Mouse (Mus musculus) midbrain, embryonic 14.5 days (tissue): Measurements from ENCODE around the gene Gm28041. TPM values are rescaled to one million over a fixed set of nuclear protein-coding genes. Genes with fewer than 3 reads are reported as not detected.

ENCODE experiments used
- polyA plus RNA-seq: library from polyadenylated mRNA; unstranded; fragments of >200 nt; fragmentation: Nextera tagmentation; extraction: Ambion mirVana; gene quantifications from 2 replicates; pipeline ENCODE4 v1.2.1, GENCODE M21; 2014

The Gm28041 gene
- polyA plus RNA-seq, 1 experiment from 2014 or later, result not detected

Other genes with a start within 250 kb of the Gm28041 start
- gene Rsl1, start 202.6 kb downstream of the Gm28041 start, polyA plus RNA-seq, result 5.4 and 6.2 TPM in 2 replicates
- gene Zfp455, start 181.2 kb downstream of the Gm28041 start, polyA plus RNA-seq, result 1.5 and 3.1 TPM in 2 replicates
- gene Zfp458, start 97.3 kb downstream of the Gm28041 start, polyA plus RNA-seq, result 7.0 and 8.3 TPM in 2 replicates
- gene Zfp457, start 69.2 kb downstream of the Gm28041 start, polyA plus RNA-seq, result 0.76 and 0.92 TPM in 2 replicates
- 2.1 TPM in 2 replicates for gene Zfp595, start 43.2 kb downstream of the Gm28041 start, polyA plus RNA-seq
- gene Gm28044, start 15.2 kb downstream of the Gm28041 start, polyA plus RNA-seq, result not detected in 2 replicates
- 0.65 and 0.82 TPM in 2 replicates for gene Zfp953, start 15.1 kb downstream of the Gm28041 start, polyA plus RNA-seq
- 0.78 and 0.93 TPM in 2 replicates for gene Zfp456, start 77 bp upstream of the Gm28041 start, polyA plus RNA-seq
- gene Zfp429, start 24.1 kb upstream of the Gm28041 start, polyA plus RNA-seq, result 2.7 and 3.6 TPM in 2 replicates
- 0.72 TPM in 2 replicates for gene Zfp459, start 45.7 kb upstream of the Gm28041 start, polyA plus RNA-seq
- gene Zfp874a, start 75.9 kb upstream of the Gm28041 start, polyA plus RNA-seq, result 6.0 and 7.6 TPM in 2 replicates
- gene Zfp874b, start 108.5 kb upstream of the Gm28041 start, polyA plus RNA-seq, result 2.3 and 2.7 TPM in 2 replicates
- gene Zfp58, start 124.8 kb upstream of the Gm28041 start, polyA plus RNA-seq, result 10.1 and 15.5 TPM in 2 replicates
- gene Gm26965, start 150.4 kb upstream of the Gm28041 start, polyA plus RNA-seq, result 0.42 TPM in 1 of 2 replicates, not detected in the other
- gene Zfp87, start 150.4 kb upstream of the Gm28041 start, polyA plus RNA-seq, result 39.9 and 45.3 TPM in 2 replicates
- gene Zfp748, start 178.1 kb upstream of the Gm28041 start, polyA plus RNA-seq, result 18.1 and 22.0 TPM in 2 replicates
- gene Zfp729b, start 234.0 kb upstream of the Gm28041 start, polyA plus RNA-seq, result 4.8 and 6.6 TPM in 2 replicates